In the genomic region with DNA sequence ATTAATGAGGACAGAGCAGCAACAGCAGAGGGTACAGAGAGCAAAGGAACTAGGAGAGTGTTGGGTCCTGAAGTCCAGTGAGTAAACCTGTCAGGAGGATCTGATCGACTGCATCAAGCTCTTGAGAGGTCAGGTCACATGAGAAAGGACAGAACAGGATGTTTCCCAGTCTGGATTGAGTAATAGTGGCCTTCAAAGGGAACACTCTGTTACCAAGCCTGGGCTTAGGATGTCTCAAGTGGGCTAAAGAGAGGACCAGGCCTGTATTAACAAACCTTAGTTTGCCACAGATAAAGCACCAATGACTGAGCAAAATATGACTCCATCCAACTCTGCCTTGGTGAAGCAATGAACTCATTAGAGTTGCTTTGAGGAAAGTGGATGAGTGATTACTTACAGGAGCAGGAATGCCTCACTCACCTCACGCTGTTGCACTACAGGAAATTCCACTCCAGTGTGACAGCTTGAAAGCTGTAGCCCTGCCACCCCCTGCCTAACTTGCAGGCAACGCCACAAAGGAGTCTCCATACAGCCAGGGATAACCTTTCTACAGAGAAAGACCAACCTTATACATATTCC, we compare ENCODE assay signal across 21 mouse cellular contexts.
DNase-seq lines count a peak whose midpoint lies in the region; TF ChIP-seq lines count a peak whose summit lies in the region.
"Had no signal": no experiment of that assay in that cellular context is flagged by ENCODE, and none has a peak within 500 bp of the region (broad histone marks: within the 10 kb centered on the region; RNA-seq: fewer than 3 reads in every experiment).

No protein-coding gene starts in this region.

- no peaks in the 10 kb centered on the region for H3K79me2 ChIP-seq in C2C12 (ENCODE audit: control insufficient read depth, insufficient read depth)

- no peak overlapping the region for H3ac ChIP-seq in C2C12 (ENCODE audit: control insufficient read depth, insufficient read length, low read depth)

- TF ChIP-seq POLR2A in cerebellum, adult 2 months (IDR thresholded peaks at IDR 0.05; ENCODE audit: borderline replicate concordance, insufficient read depth, low read length): no peak

- no peak for TF ChIP-seq CTCF in C2C12 (IDR thresholded peaks at IDR 0.05; ENCODE audit: control insufficient read depth, insufficient read depth, insufficient read length)
- TF ChIP-seq CTCF in cerebellum, adult 2 months (IDR thresholded peaks at IDR 0.05; ENCODE audit: borderline replicate concordance, insufficient read depth, low read depth, low read length): no peak

- no peak overlapping the region for H3K27ac ChIP-seq in cerebellum, adult 2 months (ENCODE audit: insufficient read depth, low read length)
- H3K27ac ChIP-seq: embryonic facial prominence, embryonic 15.5 days; forebrain, embryonic 10.5 days; heart, embryonic 15.5 days; intestine, embryonic 15.5 days; limb, embryonic 13.5 days; liver, embryonic 12.5 days; neural tube, embryonic 15.5 days had no signal

- peak; percentile 76 for DNase-seq in heart, adult 11 months
- DNase-seq in heart, postnatal 14 days: no peak
- DNase-seq in 3T3-L1 (ENCODE audit: low read depth, low spot score): peak; percentile 83
- peak; percentile 38 for DNase-seq in fibroblast of lung, adult 2 months (ENCODE audit: low read depth)
- DNase-seq in layer of hippocampus, adult 11-12 months (ENCODE audit: low spot score): no peak
- DNase-seq in retina, embryonic 14.5 days (ENCODE audit: low spot score): no peak
- DNase-seq in cerebellum, adult 2 months: no peak
- DNase-seq: cerebellum, adult 11-12 months; cerebellum, postnatal 14 days; gastrocnemius, postnatal 36 days; kidney, adult 8-10 months; kidney, postnatal 25 days; thymus, postnatal 14 days had no signal

- H3K4me1 ChIP-seq in cerebellum, adult 2 months (ENCODE audit: control insufficient read depth, insufficient read depth, low read length): no peaks in the 10 kb centered on the region
- H3K4me1 ChIP-seq: embryonic facial prominence, embryonic 15.5 days; intestine, embryonic 15.5 days; limb, embryonic 13.5 days; liver, embryonic 12.5 days; neural tube, embryonic 15.5 days had no signal

- no peaks in the 10 kb centered on the region for H3K36me3 ChIP-seq in C2C12 (ENCODE audit: control insufficient read depth, insufficient read depth)
- H3K36me3 ChIP-seq: embryonic facial prominence, embryonic 15.5 days; forebrain, embryonic 10.5 days; heart, embryonic 15.5 days; intestine, embryonic 15.5 days; limb, embryonic 13.5 days; liver, embryonic 12.5 days; neural tube, embryonic 15.5 days had no signal

- no peak overlapping the region for H3K4me3 ChIP-seq in C2C12 (ENCODE audit: insufficient read depth, poor library complexity, severe bottlenecking)
- H3K4me3 ChIP-seq in cerebellum, adult 2 months (replicated peaks; ENCODE audit: insufficient read depth, low read depth, low read length): no peak overlapping the region
- H3K4me3 ChIP-seq: embryonic facial prominence, embryonic 15.5 days; forebrain, embryonic 10.5 days; heart, embryonic 15.5 days; intestine, embryonic 15.5 days; limb, embryonic 13.5 days; liver, embryonic 12.5 days; neural tube, embryonic 15.5 days had no signal

- H3K27me3 ChIP-seq in C2C12 (ENCODE audit: control insufficient read depth, insufficient read depth, insufficient read length): no peaks in the 10 kb centered on the region
- H3K27me3 ChIP-seq in cerebellum, adult 2 months (ENCODE audit: control insufficient read depth, insufficient read depth, low read length): no peaks in the 10 kb centered on the region
- H3K27me3 ChIP-seq: embryonic facial prominence, embryonic 15.5 days; heart, embryonic 15.5 days; intestine, embryonic 15.5 days; limb, embryonic 13.5 days; liver, embryonic 12.5 days; neural tube, embryonic 15.5 days had no signal

- H3K79me3 ChIP-seq in C2C12 (ENCODE audit: low read depth): no peaks in the 10 kb centered on the region

- intact Hi-C loops in heart, postnatal 14 days (cut with DNase I): no loop called here

- 55% methylated on average over 3 of the region's 3 CpGs for whole genome bisulfite sequencing in cerebellum, adult 2 months

TF ChIP-seq in C2C12, 6 proteins besides CTCF, POLR2A, EP300 and RAD21:
- peak; percentile 46 for TF ChIP-seq CEBPB (IDR thresholded peaks at IDR 0.05; ENCODE audit: low read depth)
- no peak for TF ChIP-seq MAX (IDR thresholded peaks at IDR 0.05)
TF ChIP-seq in C2C12: peak in this region for 1.

Comparison
In these comparisons a context has a peak if more than half of its experiments do, and no peak if none do; other contexts are left out.
1. DNase-seq: peak in heart, adult 11 months (single experiment), 3T3-L1 (single experiment) and fibroblast of lung, adult 2 months (single experiment); none in heart, postnatal 14 days (0 of 2), layer of hippocampus, adult 11-12 months (single experiment), retina, embryonic 14.5 days (single experiment) and cerebellum, adult 2 months (0 of 2).